Mouse (Mus musculus) stomach, embryonic 16.5 days (tissue): ENCODE results near the gene Pimreg. TPM values are rescaled to one million over a fixed set of nuclear protein-coding genes. Genes with fewer than 3 reads are reported as not detected.
A peak's percentile ranks its signal among the peaks of the same experiment; 100 is the strongest.

Source experiments
- ATAC-seq: fragments of 200-750 bp; cut with Nextera tagmentation; 2 replicates; pipeline ENCODE4 v1.8.0; 2017; ENCODE audit warnings: moderate number of reproducible peaks, moderate TSS enrichment; ENCODE audit not compliant: insufficient read depth, low FRiP score
- H3K27ac ChIP-seq: fragments of 300-500 bp; sonication (generic); 2 replicates; pipeline ENCODE4 v1.5.1; 2014; ENCODE audit warnings: low read length
- H3K27me3 ChIP-seq: fragments of 300-500 bp; sonication (generic); 2 replicates; pipeline ENCODE4 v1.6.1; 2014; ENCODE audit warnings: low read length, control low read depth, mixed read lengths; ENCODE audit not compliant: control insufficient read depth, insufficient read depth
- H3K36me3 ChIP-seq: fragments of 300-500 bp; sonication (generic); 2 replicates; pipeline ENCODE4 v1.6.1; 2014; ENCODE audit warnings: low read length; ENCODE audit not compliant: control insufficient read depth, insufficient read depth
- H3K4me1 ChIP-seq: fragments of 300-500 bp; sonication (generic); 2 replicates; pipeline ENCODE4 v1.6.1; 2014; ENCODE audit warnings: low read length, control low read depth, mixed read lengths; ENCODE audit not compliant: control insufficient read depth, insufficient read depth
- H3K4me2 ChIP-seq: fragments of 300-500 bp; sonication (generic); 2 replicates; pipeline ENCODE4 v1.6.1; 2014; ENCODE audit warnings: low read depth, low read length, mixed read lengths
- H3K4me3 ChIP-seq: fragments of 300-500 bp; sonication (generic); replicated peaks from 2 replicates; pipeline ENCODE4 v1.5.1; 2014; ENCODE audit warnings: mild to moderate bottlenecking, low read length
- H3K9ac ChIP-seq: fragments of 300-500 bp; sonication (generic); 2 replicates; pipeline ENCODE4 v1.6.1; 2014; ENCODE audit warnings: low read length
- H3K9me3 ChIP-seq: fragments of 300-500 bp; sonication (generic); replicated peaks from 2 replicates; pipeline ENCODE4 v1.6.1; 2016; ENCODE audit warnings: low read length, control low read depth; ENCODE audit not compliant: control insufficient read depth
- WGBS: fragments of 180-500 bp; shearing (Covaris S2); extraction: QIAGEN DNeasy Blood & Tissue Kit; methylation state at CpG from one replicate; pipeline ENCODE4 v1.1.7; 2014; 5-methylcytosine and 5-hydroxymethylcytosine counted together
- polyA plus RNA-seq: library from polyadenylated mRNA; unstranded; fragments of >200 nt; fragmentation: Nextera tagmentation; extraction: Ambion mirVana; gene quantifications from 2 replicates; pipeline ENCODE4 v1.2.1, GENCODE M21; 2015

Pimreg gene
- polyA plus RNA-seq, 1 experiment from 2014 or later = 76.2 TPM

- no peaks in the 10 kb centered on the region for H3K36me3 ChIP-seq
- peak overlapping the region; percentile 52; the same call in 1 of the 2 replicates for H3K27ac ChIP-seq
- no peaks in the 10 kb centered on the region for H3K9me3 ChIP-seq
- no peak overlapping the region for H3K4me3 ChIP-seq
- peak; percentile 46; the same call in 1 of the 2 replicates for ATAC-seq
- 0 out of 2 replicates have a peak overlapping the region, but pooled peaks have one; percentile 14 for H3K4me2 ChIP-seq
- no peaks in the 10 kb centered on the region for H3K27me3 ChIP-seq
- H3K4me1 ChIP-seq = peaks cover 14% of the 10 kb centered on the region
- WGBS = 27% methylated on average over 9 of the region's 9 CpGs
- H3K9ac ChIP-seq = no peak overlapping the region
Measured at GRCm38 (mm10) chr11:72010940-72011722, 30.7 kb upstream of the Pimreg start.

GRCm38 (mm10) chr11:72011955-72012354, 29.9 kb upstream of the Pimreg start:
- Histone ChIP-seq H3K9ac (no peak overlapping the region), H3K9me3 (no peaks in the 10 kb centered on the region), H3K27ac (peak overlapping the region; percentile 52; the same call in 1 of the 2 replicates), H3K27me3 (no peaks in the 10 kb centered on the region), H3K36me3 (no peaks in the 10 kb centered on the region), H3K4me2 (no peak overlapping the region), H3K4me1 (peaks cover 14% of the 10 kb centered on the region), H3K4me3 (no peak overlapping the region)
- no peak for ATAC-seq
- WGBS = 76% methylated on average over 1 of the region's 1 CpGs

GRCm38 (mm10) chr11:72014674-72015073, 27.2 kb upstream of the Pimreg start:
- no peaks in the 10 kb centered on the region for H3K36me3 ChIP-seq
- 68% methylated on average over 4 of the region's 4 CpGs for WGBS
- H3K4me3 ChIP-seq = no peak overlapping the region
- no peak overlapping the region for H3K4me2 ChIP-seq
- H3K27me3 ChIP-seq = no peaks in the 10 kb centered on the region
- H3K9ac ChIP-seq = no peak overlapping the region
- no peak overlapping the region for H3K27ac ChIP-seq
- peaks cover 14% of the 10 kb centered on the region for H3K4me1 ChIP-seq
- no peaks in the 10 kb centered on the region for H3K9me3 ChIP-seq
- ATAC-seq = no peak

- WGBS = 77% methylated on average over 13 of the region's 13 CpGs
- Histone ChIP-seq H3K4me1 (peaks cover 1% of the 10 kb centered on the region; the same call in 1 of the 2 replicates), H3K27me3 (no peaks in the 10 kb centered on the region), H3K4me2 (no peak overlapping the region), H3K9me3 (no peaks in the 10 kb centered on the region), H3K27ac (no peak overlapping the region), H3K4me3 (no peak overlapping the region), H3K9ac (no peak overlapping the region), H3K36me3 (no peaks in the 10 kb centered on the region)
- no peak for ATAC-seq
Measured at GRCm38 (mm10) chr11:72016518-72017252, 25.1 kb upstream of the Pimreg start.

GRCm38 (mm10) chr11:72017253-72017601, 24.6 kb upstream of the Pimreg start:
- Histone ChIP-seq H3K27ac (no peak overlapping the region), H3K36me3 (no peaks in the 10 kb centered on the region), H3K4me2 (no peak overlapping the region), H3K9ac (no peak overlapping the region), H3K4me1 (peaks cover 2% of the 10 kb centered on the region; the same call in 1 of the 2 replicates), H3K4me3 (no peak overlapping the region), H3K9me3 (no peaks in the 10 kb centered on the region), H3K27me3 (no peaks in the 10 kb centered on the region)
- ATAC-seq = no peak
- WGBS = 73% methylated on average over 9 of the region's 9 CpGs

GRCm38 (mm10) chr11:72021015-72021414, 20.8 kb upstream of the Pimreg start:
- no peaks in the 10 kb centered on the region for H3K36me3 ChIP-seq
- H3K4me2 ChIP-seq = no peak overlapping the region
- H3K4me1 ChIP-seq = peaks cover 8% of the 10 kb centered on the region; the same call in 1 of the 2 replicates
- H3K27me3 ChIP-seq = no peaks in the 10 kb centered on the region
- ATAC-seq = no peak
- H3K9me3 ChIP-seq = no peaks in the 10 kb centered on the region
- WGBS = 52% methylated on average over 4 of the region's 4 CpGs
- H3K27ac ChIP-seq = no peak overlapping the region
- H3K9ac ChIP-seq = no peak overlapping the region
- H3K4me3 ChIP-seq = no peak overlapping the region

GRCm38 (mm10) chr11:72022827-72023226, 19.0 kb upstream of the Pimreg start:
- Histone ChIP-seq H3K9ac (no peak overlapping the region), H3K27ac (peak overlapping the region; percentile 55), H3K4me1 (peaks cover 8% of the 10 kb centered on the region; the same call in 1 of the 2 replicates), H3K4me2 (no peak overlapping the region), H3K9me3 (no peaks in the 10 kb centered on the region), H3K4me3 (no peak overlapping the region), H3K36me3 (no peaks in the 10 kb centered on the region), H3K27me3 (no peaks in the 10 kb centered on the region)
- peak; percentile 65; the same call in 1 of the 2 replicates for ATAC-seq
- WGBS = 63% methylated on average over 6 of the region's 6 CpGs

GRCm38 (mm10) chr11:72023581-72023980, 18.3 kb upstream of the Pimreg start:
- Histone ChIP-seq H3K27me3 (no peaks in the 10 kb centered on the region), H3K4me1 (peaks cover 8% of the 10 kb centered on the region; the same call in 1 of the 2 replicates)
- WGBS = 29% methylated on average over 9 of the region's 10 CpGs

More at GRCm38 (mm10) chr11:72023581-72023980, 18.3 kb upstream of the Pimreg start:
- H3K9me3 ChIP-seq = no peaks in the 10 kb centered on the region
- H3K4me2 ChIP-seq = no peak overlapping the region
- no peak overlapping the region for H3K27ac ChIP-seq
- H3K9ac ChIP-seq = no peak overlapping the region
- no peak overlapping the region for H3K4me3 ChIP-seq
- ATAC-seq = no peak
- no peaks in the 10 kb centered on the region for H3K36me3 ChIP-seq
